Mouse (Mus musculus) cerebellum, postnatal 14 days (tissue): ENCODE measurements around the gene Cdh4.

Source experiments
- DNase-seq, 2 experiments: peaks; one replicate each; pipeline ENCODE4 v3.0.0; 2021; ENCODE audit warnings: mixed read lengths in 2 of 2

Gene Cdh4

DNA sequence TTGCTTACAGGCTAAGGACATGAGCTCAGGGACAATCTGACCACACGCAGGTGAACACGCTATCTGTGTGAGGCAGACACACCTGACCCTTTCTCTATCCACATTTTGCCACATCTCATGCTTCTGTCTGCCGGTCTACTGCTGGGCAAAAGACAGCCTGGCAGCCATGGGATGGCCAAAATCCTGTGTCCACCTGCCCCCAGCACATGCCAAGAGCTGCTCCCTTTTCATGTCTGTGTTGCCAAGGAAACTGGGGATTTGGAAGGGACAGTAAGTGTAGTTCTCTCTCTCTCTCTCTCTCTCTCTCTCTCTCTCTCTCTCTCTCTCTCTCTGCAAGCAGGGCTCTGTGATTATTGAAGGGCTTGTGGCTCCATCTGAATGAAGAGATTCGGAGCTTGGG, 98.9 kb downstream of the Cdh4 start:
- DNase-seq = peak; percentile 73 to 75

DNA sequence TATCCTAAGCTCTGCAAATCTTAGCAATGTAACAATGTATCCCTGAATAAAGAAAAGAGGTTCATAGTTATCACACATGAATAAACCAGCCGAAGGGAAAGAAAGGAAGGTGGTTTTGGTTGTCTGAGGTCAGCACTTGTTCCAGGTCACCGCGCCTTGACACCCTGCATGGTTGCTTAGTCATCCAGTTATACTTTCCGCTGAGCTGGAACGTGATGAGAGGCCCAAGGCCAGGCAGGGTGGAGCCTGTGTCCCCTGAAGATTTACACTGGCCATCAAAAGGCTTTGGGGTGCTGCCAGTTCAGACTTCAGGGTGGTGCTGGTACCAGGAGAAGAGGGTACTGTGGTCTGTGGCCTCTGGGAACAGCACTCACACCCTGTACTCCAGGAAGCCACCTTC, 105.4 kb downstream of the Cdh4 start:
- no peak for DNase-seq

DNA sequence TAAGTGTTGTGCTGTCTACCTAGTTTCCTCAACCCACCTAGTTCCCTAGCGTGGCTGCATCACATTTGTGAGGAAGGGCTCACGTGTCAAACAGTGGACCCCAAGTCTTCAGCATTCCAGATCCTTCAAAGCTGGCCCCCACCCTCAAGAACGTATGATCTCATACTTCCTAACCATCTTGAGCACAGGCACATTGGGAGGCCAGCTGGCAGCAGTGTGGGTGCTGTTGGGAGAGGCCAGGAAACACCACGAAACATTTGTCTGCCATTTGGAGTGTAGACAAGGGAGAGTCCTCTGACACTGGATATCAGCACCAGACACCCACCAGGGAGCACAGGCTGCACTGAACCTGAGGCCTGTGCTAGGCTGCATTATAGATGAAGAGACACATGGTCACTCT, 113.7 kb downstream of the Cdh4 start:
- DNase-seq = peak in 1 of 2 experiments; percentile 23

DNA sequence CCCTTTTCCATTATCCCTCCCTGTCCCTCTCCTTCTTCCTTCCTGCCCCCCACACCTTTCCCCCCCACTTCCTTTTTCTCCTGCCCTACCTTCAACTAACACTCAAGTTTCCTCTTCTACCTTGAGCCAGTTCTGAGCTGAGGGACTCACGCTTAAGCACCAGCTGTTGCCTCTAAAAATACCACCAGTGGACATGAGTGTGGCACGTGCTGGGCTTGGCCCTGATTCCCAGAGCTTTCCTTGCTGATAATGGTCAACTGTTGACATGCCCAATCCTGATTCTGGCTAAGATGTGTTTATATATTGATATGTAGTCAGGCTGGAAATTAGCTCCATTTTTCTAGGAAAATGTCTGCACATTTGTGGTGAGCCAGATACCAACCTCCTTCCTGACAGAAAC, 120.1 kb downstream of the Cdh4 start:
- no peak for DNase-seq

DNA sequence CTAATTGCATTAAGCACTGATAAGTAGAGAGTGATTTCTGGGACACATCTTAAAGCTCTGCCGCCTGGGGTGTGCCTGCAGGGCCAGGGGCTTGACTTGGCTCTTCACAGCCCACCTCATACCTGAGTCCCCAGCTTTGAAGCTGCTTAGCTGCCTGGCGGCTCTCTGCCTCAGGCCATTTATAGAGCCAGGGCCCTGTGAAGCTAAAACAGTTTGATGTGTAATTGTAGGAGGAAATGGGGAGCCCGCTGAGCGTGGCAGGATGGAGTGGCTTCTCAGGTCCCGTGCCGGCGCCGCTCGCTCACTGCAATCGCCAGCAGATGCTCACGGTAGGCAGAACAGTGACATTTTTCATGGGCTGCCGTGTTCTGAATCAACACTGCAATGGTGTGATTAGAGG, 123.4 kb downstream of the Cdh4 start:
- peak; percentile 18 to 29 for DNase-seq

DNA sequence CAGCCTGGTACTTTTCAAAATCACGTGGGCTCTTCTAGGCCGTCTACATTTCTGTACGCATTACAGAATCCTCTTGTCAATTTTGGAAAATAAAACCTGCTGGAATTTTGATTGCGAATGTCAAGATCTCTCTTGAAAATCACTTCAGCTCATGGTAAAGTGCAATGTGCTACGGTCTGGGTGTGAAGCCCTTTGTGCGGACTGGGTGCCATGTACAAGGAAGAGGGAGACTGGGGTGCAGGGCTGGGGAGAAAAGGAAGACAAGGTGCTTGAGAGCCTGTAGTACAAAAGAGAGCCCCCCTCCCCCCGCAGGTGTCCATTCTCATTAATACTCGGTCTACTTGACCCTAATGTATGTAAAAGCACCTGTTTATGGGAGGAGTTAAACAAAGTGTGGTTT, 125.7 kb downstream of the Cdh4 start:
- no peak for DNase-seq

DNA sequence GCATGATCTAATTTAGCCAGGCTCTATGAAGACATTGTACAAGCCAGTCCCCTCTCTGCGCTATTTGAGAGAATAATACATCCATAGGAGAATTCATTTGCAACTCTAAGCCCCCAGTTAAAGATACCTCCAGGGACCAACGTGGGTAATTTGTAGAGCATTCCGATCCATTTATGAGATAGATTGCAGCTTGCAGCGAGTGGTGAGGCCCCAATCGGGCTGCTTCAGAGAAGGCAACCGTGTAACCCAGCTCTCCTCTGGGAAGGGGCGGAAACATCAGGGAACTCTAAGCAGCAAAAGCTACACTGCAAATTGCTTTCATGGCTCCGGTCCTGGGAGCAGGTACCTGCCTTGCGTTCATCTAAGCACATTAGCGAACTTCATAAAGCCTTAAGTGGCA, 126.9 kb downstream of the Cdh4 start:
- DNase-seq = no peak

DNA sequence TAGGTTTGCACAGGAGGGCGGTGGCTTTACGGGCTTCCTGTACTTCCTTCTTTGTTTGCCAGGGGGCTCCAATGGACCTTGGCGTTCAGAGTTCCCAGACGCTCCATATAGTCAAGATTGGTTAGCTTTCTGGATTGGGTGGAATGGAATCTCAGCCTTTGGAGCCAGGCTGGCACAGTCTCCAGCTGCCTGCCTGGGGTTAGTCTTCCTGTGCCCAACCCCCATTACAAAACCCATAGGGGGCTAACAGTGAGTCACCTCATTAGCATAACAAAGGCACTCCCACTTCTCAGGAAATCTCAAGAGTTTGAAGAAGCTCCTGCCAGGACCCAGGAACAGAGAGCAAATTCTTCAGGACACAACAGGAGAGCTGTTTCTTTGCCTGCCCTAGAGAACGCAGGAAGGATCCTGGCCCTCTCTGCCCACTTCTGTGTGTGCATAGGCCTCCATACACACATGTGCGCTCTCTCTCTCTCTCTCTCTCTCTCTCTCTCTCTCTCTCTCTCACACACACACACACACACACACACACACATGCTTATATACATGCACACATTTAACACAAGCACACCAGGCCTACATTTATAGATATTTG, 129.0 kb downstream of the Cdh4 start:
- no peak for DNase-seq

DNA sequence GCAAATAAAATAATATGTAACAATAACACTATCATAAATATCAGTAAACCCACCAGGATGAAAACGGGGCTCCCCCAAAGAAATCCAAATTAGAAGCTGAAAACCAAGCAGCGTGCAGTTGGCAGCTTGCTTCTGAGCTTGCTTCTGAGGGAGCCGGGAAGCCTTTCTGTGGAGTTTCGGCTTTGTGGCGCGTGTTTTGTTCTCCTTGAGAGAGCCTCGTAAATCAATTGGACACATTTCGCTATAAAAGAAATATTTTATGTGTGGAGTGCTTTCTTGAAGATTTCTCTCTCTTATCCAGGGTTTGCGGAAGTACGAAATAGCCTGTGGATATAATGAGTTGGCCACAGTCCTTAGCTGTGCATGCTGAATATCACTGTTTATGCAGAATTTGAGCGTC, 131.1 kb downstream of the Cdh4 start:
- DNase-seq = no peak

DNA sequence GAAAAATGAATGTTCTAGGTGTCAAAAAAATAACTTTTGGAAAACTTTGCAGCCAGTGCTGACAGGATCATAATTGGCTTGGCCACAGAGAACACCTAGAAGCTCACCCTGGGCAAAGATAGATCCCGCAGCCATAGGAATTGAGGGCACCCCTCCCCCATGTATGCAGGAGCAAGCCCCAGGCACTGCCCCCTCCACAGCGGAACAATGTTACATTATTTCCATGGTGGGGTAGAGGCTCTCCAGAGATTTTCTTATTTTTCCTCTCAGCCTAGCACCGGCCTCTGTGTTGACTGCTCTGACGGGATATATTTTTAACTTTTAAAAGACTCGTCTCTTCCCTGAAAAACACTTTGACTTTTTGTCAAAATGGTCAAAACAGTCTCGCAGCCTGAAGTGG, 131.6 kb downstream of the Cdh4 start:
- no peak for DNase-seq

DNA sequence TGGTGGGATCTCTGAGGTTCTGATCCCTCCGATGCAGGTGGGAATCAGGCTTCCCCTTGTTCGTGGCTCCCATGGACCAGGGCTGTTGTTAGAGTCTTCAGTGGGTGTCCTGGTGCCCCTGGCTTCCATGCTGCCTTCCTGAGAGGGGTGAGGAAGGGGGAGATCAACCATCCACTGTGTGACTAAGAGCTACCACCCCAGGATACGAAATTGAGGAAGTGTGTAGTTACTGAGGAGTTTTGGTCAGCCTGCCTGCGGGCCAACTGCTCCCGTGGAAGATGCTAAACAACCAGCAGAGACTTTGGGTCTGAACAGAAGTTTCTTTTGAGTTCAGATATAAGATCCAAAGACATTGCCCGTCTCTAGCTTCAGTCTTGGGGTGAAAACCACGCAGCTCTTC, 133.4 kb downstream of the Cdh4 start:
- no peak for DNase-seq

DNA sequence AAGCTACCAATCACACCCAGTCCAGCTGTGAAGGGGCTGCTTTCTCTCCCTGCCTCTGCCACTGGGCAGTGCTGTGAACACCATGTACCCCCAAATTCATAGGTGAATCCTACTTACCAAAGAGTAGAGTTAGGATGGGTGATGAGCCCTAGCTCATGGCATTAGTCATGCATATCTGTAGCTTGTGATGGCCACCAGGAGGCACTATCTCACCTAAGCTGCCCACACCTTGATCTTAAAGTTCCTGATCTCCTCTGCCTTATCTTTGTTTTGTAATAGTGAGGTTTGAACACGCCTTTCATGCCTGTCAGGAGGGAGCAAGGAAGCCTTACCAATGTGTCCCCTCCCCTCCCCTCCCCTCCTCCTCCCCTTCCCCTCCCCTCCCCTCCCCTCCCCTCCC, 134.0 kb downstream of the Cdh4 start:
- peak in 1 of 2 experiments; percentile 22 for DNase-seq

DNA sequence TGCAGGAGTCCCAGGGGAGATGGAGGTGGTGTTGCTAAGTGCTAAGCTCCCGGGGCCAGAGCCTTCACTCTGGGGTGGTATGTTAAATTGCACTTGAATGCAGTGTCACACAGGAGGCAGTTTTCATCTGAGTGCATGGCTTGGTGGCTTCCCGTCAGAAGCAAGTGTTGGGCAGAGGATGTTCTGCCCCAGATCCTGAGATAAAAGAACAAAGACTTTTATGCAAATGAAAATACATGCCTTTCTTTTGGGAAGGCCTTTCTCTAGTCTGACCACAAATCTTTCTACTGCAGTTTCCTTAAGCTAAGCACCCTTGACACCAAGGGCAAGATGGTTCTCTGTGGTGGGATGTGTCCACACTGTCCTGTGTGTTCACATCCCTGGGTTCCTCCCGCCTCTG, 136.1 kb downstream of the Cdh4 start:
- no peak for DNase-seq

DNA sequence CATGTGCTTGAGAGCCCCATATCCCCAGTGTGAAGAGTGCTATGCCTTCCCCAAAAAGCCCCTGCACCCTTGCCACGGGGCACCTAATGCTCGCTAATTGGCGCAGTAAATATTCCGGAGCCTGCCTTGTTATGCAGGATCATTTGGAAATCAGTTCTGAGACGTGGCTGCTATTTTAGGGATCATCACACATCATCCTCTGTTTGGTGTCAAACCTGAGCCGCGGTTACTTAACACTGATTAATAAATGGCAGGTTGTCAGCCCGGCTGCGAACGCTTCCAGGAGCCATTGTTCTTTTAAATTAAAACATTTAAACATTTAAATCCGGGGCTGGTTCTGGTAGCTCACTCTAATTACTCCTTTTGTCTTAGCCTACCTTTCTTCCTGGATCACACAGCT, 136.6 kb downstream of the Cdh4 start:
- no peak for DNase-seq

DNA sequence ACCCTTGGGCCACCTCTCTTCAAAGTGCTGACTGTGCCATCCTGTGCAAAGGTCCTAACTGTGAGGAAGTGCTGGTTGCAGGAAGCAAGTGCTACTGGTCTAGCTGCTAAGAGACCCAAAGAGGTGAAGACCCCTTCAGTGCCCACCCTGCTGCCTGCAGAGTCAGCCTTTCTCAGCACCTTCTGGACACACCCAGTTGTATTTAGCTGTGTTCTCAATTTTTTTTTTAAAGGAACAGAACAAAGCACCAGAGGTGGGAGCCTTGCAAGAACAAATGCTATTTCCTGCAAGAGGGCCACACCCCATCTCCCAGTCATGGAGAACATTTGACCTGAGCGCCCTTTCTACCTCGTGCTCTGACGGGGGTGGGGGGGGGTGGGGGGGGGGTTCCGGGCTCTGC, 138.2 kb downstream of the Cdh4 start:
- DNase-seq = no peak

DNA sequence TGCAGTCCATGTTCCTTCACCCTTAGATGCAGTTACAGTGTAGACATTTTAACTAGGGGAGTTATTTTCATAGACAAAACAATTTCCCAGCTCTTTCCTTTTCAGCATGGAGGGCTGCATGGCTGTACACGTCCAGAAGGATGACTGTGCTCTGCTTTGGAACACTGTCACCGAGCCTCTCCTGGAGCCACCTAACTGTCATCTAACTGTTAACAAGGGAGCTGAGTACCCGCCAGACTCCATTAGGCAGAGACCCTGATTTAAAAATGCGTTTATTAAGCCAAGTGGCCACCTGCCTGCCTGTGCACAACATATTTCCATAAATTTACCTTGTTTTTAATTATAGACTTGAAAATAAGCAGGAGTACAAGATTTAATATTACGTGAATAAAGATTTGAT, 138.8 kb downstream of the Cdh4 start:
- no peak for DNase-seq

DNA sequence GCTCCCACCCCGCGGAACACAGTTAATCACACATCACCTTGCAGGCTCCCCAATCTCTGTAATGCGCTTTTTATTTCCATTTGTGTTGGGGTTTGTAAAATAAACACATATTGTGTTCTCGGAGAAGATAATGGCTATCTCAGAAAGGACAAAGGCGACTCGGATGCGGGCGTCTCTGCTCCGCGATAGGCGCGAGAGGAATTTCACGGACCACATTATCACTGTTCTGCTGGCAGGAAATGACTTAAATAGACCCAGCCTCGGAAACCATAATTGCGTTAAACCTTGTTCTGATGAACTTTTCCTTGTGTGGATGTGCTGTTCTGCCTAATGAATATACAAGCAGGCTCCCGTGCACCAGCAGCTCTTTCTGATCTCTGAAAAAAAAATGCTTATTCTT, 140.7 kb downstream of the Cdh4 start:
- DNase-seq = no peak

DNA sequence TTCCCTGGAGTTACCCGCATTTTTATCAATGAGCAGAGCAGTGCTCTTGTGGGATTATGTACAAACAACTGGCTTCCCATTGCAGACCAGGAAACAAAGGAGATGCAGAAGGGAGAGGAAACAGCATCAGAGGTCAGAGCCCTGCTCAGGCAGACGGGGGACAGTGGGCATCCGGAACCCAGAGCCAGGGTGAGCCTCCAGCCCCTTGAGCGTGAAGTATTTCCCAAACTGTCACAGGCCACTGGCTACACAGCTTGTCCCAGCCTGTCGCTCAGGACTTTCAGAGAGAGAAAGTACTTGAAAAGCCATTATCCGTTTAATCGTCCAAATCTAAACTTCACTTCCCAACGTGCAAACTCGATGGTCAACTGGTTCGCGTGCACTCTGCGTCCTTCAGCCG, 142.4 kb downstream of the Cdh4 start:
- DNase-seq = no peak

DNA sequence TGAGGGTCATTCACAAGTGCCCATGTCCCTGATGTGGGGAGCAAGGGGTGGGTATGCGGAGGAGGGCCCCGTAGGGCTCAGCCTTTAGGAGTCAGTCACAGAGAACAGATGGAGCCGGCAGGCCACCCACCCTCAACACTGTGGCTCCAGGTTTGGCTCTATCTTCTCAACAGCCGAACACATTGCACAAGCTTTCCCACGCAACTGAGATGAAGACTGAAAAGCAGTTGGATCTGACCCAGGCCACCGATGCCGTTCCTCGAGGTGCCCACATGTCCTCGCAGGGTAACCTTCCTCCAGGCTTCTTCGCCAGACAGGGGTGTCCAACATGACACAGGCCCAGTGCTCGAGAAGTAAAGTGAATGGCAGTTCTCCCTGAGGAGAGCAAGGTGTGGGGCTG, 144.2 kb downstream of the Cdh4 start:
- DNase-seq = peak; percentile 18 to 28

DNA sequence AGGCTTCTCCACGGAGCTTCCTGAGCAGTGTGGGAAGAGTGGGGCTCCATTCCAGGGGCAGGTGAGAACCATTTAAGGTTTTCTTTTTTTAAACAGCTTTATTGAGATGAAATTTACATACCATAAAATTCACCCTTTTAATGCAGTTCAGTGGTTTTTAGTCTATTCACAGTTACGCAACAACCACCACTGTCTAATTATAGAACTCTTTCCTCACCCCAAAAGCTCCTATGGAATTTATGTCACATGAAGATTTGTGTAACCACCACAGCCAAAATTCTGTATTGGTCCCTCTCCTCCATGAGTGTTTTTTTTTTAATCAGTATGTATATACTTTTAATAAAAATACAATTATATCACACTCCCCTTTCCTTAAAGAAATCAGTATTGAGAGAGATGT, 144.8 kb downstream of the Cdh4 start:
- no peak for DNase-seq

DNA sequence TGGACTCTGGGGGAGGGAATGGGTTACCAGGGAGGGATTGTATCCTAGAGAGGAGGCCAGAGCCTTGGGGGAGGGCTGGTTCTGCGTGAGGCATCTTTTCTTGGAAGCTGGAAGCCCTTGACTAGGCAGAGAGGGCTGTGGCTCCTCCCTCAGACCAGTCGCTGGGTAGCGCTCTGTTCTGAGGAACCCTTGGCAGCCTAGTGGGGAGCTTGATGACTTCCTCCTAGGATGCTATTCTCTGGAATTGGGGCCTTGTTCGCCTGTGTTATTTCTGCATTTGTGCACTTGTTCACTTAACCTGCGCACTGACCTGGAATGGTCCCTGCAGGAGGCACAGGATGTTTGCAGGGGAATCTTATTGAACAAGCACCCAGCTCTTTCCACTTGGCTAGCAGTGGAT, 149.4 kb downstream of the Cdh4 start:
- peak; percentile 15 to 33 for DNase-seq

DNA sequence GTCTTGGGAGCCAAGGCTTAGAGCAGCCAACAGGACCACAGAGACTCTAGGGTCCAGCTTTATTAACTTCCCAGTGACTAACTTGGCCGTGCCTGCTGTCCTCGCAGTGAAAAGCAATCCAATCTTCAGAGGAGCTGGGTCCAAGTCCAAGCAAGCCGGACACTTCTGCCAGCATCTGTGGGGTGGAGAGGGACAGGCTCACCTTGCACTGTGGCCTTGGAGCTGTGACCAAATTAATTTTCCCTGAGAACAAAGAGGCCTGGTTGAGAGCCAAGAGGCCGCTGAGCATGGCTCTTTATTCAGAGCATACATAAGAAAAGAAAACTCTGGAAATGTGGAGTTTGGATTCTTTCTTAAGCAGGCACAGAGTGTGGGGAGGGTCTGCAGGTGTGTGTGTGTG, 152.8 kb downstream of the Cdh4 start:
- peak in 1 of 2 experiments; percentile 21 for DNase-seq

DNA sequence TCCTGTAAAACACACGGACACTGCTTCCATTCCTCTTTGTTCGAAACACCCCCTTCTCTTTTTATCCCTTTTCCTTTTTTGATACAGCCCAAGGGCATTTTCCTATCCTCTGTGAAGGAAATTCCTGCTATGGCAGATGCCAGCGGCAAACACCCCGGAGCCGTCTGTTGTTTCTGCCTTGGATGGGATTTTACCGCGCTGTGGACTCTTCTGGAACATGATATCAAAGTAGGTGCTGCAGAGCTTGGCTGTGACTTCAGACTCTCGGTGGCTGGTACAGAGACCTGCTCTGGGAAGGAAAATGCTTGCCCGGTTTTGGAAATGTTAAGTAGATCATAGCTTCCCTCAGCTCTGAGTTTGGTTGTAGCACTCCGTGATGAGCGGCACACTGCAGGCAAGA, 156.7 kb downstream of the Cdh4 start:
- no peak for DNase-seq

DNA sequence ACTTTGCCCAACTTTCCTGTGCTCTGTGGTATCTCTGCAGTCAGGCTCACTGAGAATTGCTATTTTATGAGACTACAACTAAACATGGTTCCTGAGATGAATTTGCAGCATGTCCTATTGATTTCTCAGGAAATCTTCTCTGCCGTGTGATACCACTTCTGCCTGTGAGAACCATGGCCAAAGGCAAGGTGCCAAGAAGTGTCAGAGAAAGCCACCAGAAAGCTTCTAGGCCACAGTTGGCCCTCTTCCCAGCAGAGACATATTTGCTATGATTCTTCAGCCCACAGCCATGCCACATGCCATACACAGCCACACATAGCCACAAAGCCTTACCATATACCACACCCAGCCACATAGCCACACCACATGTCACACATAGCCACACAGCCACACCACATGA, 157.7 kb downstream of the Cdh4 start:
- peak; percentile 67 to 68 for DNase-seq

DNA sequence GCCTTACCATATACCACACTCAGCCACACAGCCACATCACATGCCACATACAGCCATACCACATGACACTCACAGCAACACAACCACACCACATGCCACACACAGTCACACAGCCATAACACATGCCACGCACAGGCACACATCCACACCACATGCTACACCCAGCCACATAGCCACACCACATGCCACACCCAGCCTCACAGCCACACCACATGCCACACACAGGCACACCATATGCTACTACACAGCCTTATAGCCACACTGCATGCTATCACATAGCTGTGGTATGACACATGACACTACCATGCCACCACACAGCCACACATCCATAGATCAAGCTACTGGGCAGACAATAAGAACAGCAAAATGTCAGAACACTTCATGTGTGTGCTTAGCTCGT, 158.1 kb downstream of the Cdh4 start:
- no peak for DNase-seq

DNA sequence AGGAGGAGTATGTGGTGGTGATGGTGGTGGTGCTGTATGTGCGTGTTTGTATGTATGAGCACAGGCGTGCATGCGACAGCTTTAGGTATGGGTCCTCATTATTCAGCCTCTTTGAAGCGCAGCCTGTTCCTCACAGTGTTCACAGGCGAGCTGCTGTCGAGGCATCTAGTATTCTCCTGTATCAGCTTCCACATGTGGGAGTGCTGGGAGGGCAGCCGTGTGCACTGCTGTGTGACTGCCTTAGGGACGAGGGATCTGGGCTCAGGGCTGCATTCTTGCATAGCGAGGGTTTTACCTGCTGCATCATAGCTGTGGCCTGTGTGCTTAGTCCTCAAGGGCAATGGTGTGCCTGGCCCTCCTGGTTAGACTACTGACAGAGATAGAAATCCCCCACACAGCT, 158.9 kb downstream of the Cdh4 start:
- no peak for DNase-seq
